Mouse (Mus musculus): ENCODE measurements around the gene Fancc. TPM values are rescaled to one million over a fixed set of nuclear protein-coding genes. Genes with fewer than 3 reads are reported as not detected.

Gene Fancc
- polyA plus RNA-seq, 1 experiment = 9.7 TPM

- Histone ChIP-seq H3K36me3 (ENCODE audit: control insufficient read depth, insufficient read depth, low read length) (no peaks in the 10 kb centered on the region), H3K4me1 (ENCODE audit: control insufficient read depth, insufficient read depth, low read length) (no peaks in the 10 kb centered on the region), H3K27me3 (ENCODE audit: control insufficient read depth, insufficient read depth, low read length) (no peaks in the 10 kb centered on the region), H3K27ac (ENCODE audit: control insufficient read depth, insufficient read depth, low read depth, low read length) (no peak overlapping the region), H3K4me3 (ENCODE audit: control insufficient read depth, low read depth, low read length) (no peak overlapping the region)
- no peak for TF ChIP-seq POLR2A (IDR thresholded peaks at IDR 0.05; ENCODE audit: control insufficient read depth, low read depth, low read length)
- no peak for TF ChIP-seq CTCF (IDR thresholded peaks at IDR 0.05; ENCODE audit: control insufficient read depth, insufficient read depth, insufficient replicate concordance, low read depth, low read length)
Observed at GRCm38 (mm10) chr13:63421225-63421624, 75.9 kb downstream of the Fancc start.

DNA sequence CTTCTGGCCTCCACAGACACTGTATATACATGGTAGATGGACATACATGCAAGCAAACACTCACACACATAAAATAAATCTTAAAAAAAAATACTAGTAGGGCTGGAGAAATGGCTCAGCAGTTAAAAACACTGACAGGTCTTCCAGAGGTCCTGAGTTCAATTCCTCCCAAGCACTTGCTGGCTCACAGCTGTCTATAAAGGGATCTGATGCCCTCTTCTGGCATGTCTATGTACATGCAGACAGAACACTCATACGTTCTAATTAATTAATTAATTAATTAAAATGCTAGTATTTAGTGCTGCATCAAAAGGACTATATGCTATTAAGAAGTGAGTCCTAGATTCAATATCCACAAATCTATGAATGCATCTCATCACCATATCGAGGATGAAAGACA lies 78.9 kb downstream of the Fancc start:
- H3K4me3 ChIP-seq (ENCODE audit: control insufficient read depth, low read depth, low read length) = no peak overlapping the region

DNA sequence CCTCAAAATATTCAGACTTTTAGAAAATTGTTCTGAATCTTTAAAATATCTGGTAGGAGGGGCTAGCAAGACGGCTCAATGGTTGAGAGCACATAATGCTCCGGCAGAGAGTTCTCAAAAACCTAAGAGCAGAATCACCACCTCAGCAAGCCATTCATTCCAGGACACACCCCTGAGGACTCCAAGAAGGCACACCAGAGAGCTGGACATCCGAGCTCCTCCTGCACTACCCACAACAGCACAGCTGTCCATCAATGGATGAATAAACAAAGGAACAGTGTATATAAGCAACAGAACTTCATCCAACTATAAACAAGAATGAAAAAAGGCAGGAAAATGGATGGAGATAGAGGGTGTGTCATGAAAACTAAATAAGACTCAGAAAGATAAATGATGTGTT lies 80.3 kb downstream of the Fancc start:
- no peaks in the 10 kb centered on the region for H3K27me3 ChIP-seq (ENCODE audit: control insufficient read depth, insufficient read depth, low read length)
- TF ChIP-seq CTCF (IDR thresholded peaks at IDR 0.05; ENCODE audit: control insufficient read depth, insufficient read depth, insufficient replicate concordance, low read depth, low read length) (no peak), POLR2A (IDR thresholded peaks at IDR 0.05; ENCODE audit: control insufficient read depth, low read depth, low read length) (no peak)
- H3K27ac ChIP-seq (ENCODE audit: control insufficient read depth, insufficient read depth, low read depth, low read length) = no peak overlapping the region
- no peaks in the 10 kb centered on the region for H3K4me1 ChIP-seq (ENCODE audit: control insufficient read depth, insufficient read depth, low read length)
- H3K36me3 ChIP-seq (ENCODE audit: control insufficient read depth, insufficient read depth, low read length) = no peaks in the 10 kb centered on the region
- H3K4me3 ChIP-seq (ENCODE audit: control insufficient read depth, low read depth, low read length) = no peak overlapping the region

More for the DNA sequence above, 78.9 kb downstream of the Fancc start:
- no peaks in the 10 kb centered on the region for H3K27me3 ChIP-seq (ENCODE audit: control insufficient read depth, insufficient read depth, low read length)
- no peaks in the 10 kb centered on the region for H3K4me1 ChIP-seq (ENCODE audit: control insufficient read depth, insufficient read depth, low read length)
- TF ChIP-seq POLR2A (IDR thresholded peaks at IDR 0.05; ENCODE audit: control insufficient read depth, low read depth, low read length) (no peak), CTCF (IDR thresholded peaks at IDR 0.05; ENCODE audit: control insufficient read depth, insufficient read depth, insufficient replicate concordance, low read depth, low read length) (no peak)
- H3K27ac ChIP-seq (ENCODE audit: control insufficient read depth, insufficient read depth, low read depth, low read length) = no peak overlapping the region
- no peaks in the 10 kb centered on the region for H3K36me3 ChIP-seq (ENCODE audit: control insufficient read depth, insufficient read depth, low read length)

GRCm38 (mm10) chr13:63412662-63413061 lies 84.4 kb downstream of the Fancc start:
- H3K36me3 ChIP-seq (ENCODE audit: control insufficient read depth, insufficient read depth, low read length) = no peaks in the 10 kb centered on the region
- H3K27me3 ChIP-seq (ENCODE audit: control insufficient read depth, insufficient read depth, low read length) = no peaks in the 10 kb centered on the region
- no peak for TF ChIP-seq CTCF (IDR thresholded peaks at IDR 0.05; ENCODE audit: control insufficient read depth, insufficient read depth, insufficient replicate concordance, low read depth, low read length)
- TF ChIP-seq POLR2A (IDR thresholded peaks at IDR 0.05; ENCODE audit: control insufficient read depth, low read depth, low read length) = no peak
- H3K4me3 ChIP-seq (ENCODE audit: control insufficient read depth, low read depth, low read length) = no peak overlapping the region
- no peaks in the 10 kb centered on the region for H3K4me1 ChIP-seq (ENCODE audit: control insufficient read depth, insufficient read depth, low read length)
- H3K27ac ChIP-seq (ENCODE audit: control insufficient read depth, insufficient read depth, low read depth, low read length) = no peak overlapping the region

DNA sequence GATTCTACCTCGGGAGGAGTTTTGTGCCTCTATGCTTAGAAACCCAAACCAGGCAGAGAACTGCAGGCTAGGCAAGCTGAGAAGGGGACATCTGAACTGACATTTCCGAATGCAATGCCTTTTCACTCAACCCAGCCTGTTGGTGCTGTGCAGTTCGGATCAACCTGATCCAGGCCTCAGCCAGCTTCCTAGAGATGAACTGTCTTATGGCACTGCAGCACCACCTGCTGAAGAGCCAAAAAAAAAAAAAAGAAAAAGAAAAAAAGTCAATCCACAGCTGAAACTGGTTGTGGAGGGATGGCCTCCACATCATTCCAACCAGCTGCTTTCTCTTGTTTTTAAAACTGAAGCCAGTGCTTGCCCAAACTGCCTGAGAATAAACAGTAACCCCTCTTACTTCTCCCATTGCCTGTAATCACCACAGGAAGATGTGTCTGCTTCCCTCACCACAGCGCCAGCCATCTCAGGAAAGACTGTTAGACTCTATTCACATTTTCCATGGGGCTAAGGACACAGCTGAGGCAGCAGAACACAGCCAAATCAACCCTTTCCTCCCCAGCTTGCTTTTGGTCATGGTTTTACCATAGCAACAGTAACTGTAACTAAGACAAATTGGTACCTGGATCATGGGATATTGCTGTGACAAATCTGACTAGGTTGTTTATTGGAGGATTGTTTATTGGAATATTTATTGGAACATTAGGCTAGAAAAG lies 85.6 kb downstream of the Fancc start:
- Histone ChIP-seq H3K27me3 (ENCODE audit: control insufficient read depth, insufficient read depth, low read length) (no peaks in the 10 kb centered on the region), H3K4me3 (ENCODE audit: control insufficient read depth, low read depth, low read length) (no peak overlapping the region), H3K4me1 (ENCODE audit: control insufficient read depth, insufficient read depth, low read length) (no peaks in the 10 kb centered on the region), H3K36me3 (ENCODE audit: control insufficient read depth, insufficient read depth, low read length) (no peaks in the 10 kb centered on the region), H3K27ac (ENCODE audit: control insufficient read depth, insufficient read depth, low read depth, low read length) (no peak overlapping the region)
- TF ChIP-seq CTCF (IDR thresholded peaks at IDR 0.05; ENCODE audit: control insufficient read depth, insufficient read depth, insufficient replicate concordance, low read depth, low read length) (no peak), POLR2A (IDR thresholded peaks at IDR 0.05; ENCODE audit: control insufficient read depth, low read depth, low read length) (no peak)

GRCm38 (mm10) chr13:63410578-63411298 lies 86.3 kb downstream of the Fancc start:
- TF ChIP-seq CTCF (IDR thresholded peaks at IDR 0.05; ENCODE audit: control insufficient read depth, insufficient read depth, insufficient replicate concordance, low read depth, low read length) (no peak), POLR2A (IDR thresholded peaks at IDR 0.05; ENCODE audit: control insufficient read depth, low read depth, low read length) (no peak)
- Histone ChIP-seq H3K4me3 (ENCODE audit: control insufficient read depth, low read depth, low read length) (no peak overlapping the region), H3K4me1 (ENCODE audit: control insufficient read depth, insufficient read depth, low read length) (no peaks in the 10 kb centered on the region), H3K27me3 (ENCODE audit: control insufficient read depth, insufficient read depth, low read length) (no peaks in the 10 kb centered on the region), H3K27ac (ENCODE audit: control insufficient read depth, insufficient read depth, low read depth, low read length) (no peak overlapping the region), H3K36me3 (ENCODE audit: control insufficient read depth, insufficient read depth, low read length) (no peaks in the 10 kb centered on the region)

- H3K4me1 ChIP-seq (ENCODE audit: control insufficient read depth, insufficient read depth, low read length) = no peaks in the 10 kb centered on the region
- no peaks in the 10 kb centered on the region for H3K27me3 ChIP-seq (ENCODE audit: control insufficient read depth, insufficient read depth, low read length)
- no peaks in the 10 kb centered on the region for H3K36me3 ChIP-seq (ENCODE audit: control insufficient read depth, insufficient read depth, low read length)
- no peak overlapping the region for H3K4me3 ChIP-seq (ENCODE audit: control insufficient read depth, low read depth, low read length)
- no peak for TF ChIP-seq POLR2A (IDR thresholded peaks at IDR 0.05; ENCODE audit: control insufficient read depth, low read depth, low read length)
- no peak for TF ChIP-seq CTCF (IDR thresholded peaks at IDR 0.05; ENCODE audit: control insufficient read depth, insufficient read depth, insufficient replicate concordance, low read depth, low read length)
- no peak overlapping the region for H3K27ac ChIP-seq (ENCODE audit: control insufficient read depth, insufficient read depth, low read depth, low read length)
Observed at GRCm38 (mm10) chr13:63405151-63405550, 91.9 kb downstream of the Fancc start.

Data from testis, adult 2 months (tissue).